ENCODE assay signal across 24 mouse cellular contexts in the genomic region with DNA sequence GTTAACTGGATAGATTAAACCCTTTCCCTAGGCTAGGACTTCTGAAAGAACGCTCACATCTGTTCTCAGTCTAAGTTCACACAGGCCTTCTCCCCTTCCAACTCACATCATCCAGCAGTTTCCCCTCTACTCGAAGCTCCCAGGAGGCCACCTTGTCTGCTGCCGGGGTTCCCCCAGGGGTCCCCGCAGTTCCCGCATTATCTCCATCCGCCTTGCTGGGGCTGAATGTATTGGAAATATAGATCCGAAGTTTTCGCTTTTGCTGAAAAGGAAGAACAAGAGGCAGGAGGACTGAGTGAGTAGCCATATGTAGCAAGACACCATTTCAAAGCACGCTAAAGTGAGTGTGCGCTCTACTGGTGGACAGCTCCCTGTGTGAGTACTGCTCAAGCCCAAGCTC. TPM values are rescaled to one million over a fixed set of nuclear protein-coding genes. Genes with fewer than 3 reads are reported as not detected.
DNase-seq lines count a peak whose midpoint lies in the region; ATAC-seq and TF ChIP-seq lines count a peak whose summit lies in the region.
"Had no signal": no experiment of that assay in that cellular context is flagged by ENCODE, and none has a peak within 500 bp of the region (broad histone marks: within the 10 kb centered on the region; RNA-seq: fewer than 3 reads in every experiment).

No protein-coding gene starts in this region.

- H3K4me1 ChIP-seq in embryonic facial prominence, embryonic 13.5 days = peaks cover 40% of the 10 kb centered on the region
- peaks cover 39% of the 10 kb centered on the region for H3K4me1 ChIP-seq in embryonic facial prominence, embryonic 10.5 days
- peaks cover 49% of the 10 kb centered on the region for H3K4me1 ChIP-seq in neural tube, embryonic 13.5 days (replicated peaks)
- peaks cover 45% of the 10 kb centered on the region for H3K4me1 ChIP-seq in neural tube, embryonic 15.5 days
- peaks cover 19% of the 10 kb centered on the region for H3K4me1 ChIP-seq in stomach, postnatal 0 days (replicated peaks; ENCODE audit: control insufficient read depth, insufficient read depth)
- H3K4me1 ChIP-seq in intestine, postnatal 0 days (replicated peaks; ENCODE audit: control insufficient read depth, insufficient read depth, low read length) = no peaks in the 10 kb centered on the region; the same call in none of the 2 replicates

- no peak overlapping the region for H3K4me3 ChIP-seq in embryonic facial prominence, embryonic 13.5 days
- H3K4me3 ChIP-seq in embryonic facial prominence, embryonic 10.5 days = no peak overlapping the region
- H3K4me3 ChIP-seq in neural tube, embryonic 13.5 days = no peak overlapping the region
- no peak overlapping the region for H3K4me3 ChIP-seq in neural tube, embryonic 15.5 days (replicated peaks)
- no peak overlapping the region for H3K4me3 ChIP-seq in stomach, postnatal 0 days (ENCODE audit: low read depth, low read length)
- no peak overlapping the region for H3K4me3 ChIP-seq in intestine, postnatal 0 days (ENCODE audit: low read depth, low read length)
- H3K4me3 ChIP-seq: erythroblast, embryonic 14.5 days; forebrain, embryonic 10.5 days; forebrain, embryonic 15.5 days; heart, embryonic 12.5 days; hindbrain, embryonic 10.5 days had no signal

- TF ChIP-seq EP300 in stomach, postnatal 0 days (optimal IDR thresholded peaks at IDR 0.05) = no peak

- no peaks in the 10 kb centered on the region for H3K9me3 ChIP-seq in embryonic facial prominence, embryonic 13.5 days
- H3K9me3 ChIP-seq in embryonic facial prominence, embryonic 10.5 days = no peaks in the 10 kb centered on the region
- no peaks in the 10 kb centered on the region for H3K9me3 ChIP-seq in neural tube, embryonic 13.5 days
- H3K9me3 ChIP-seq in neural tube, embryonic 15.5 days (replicated peaks) = no peaks in the 10 kb centered on the region
- H3K9me3 ChIP-seq in stomach, postnatal 0 days (ENCODE audit: control insufficient read depth, low read length) = no peaks in the 10 kb centered on the region
- H3K9me3 ChIP-seq in intestine, postnatal 0 days (ENCODE audit: control insufficient read depth) = no peaks in the 10 kb centered on the region
- H3K9me3 ChIP-seq: forebrain, embryonic 10.5 days; forebrain, embryonic 15.5 days; G1E; heart, embryonic 12.5 days; hindbrain, embryonic 10.5 days had no signal

- H3K27ac ChIP-seq in embryonic facial prominence, embryonic 13.5 days = peak overlapping the region; percentile 78; the same call in 1 of the 2 replicates
- H3K27ac ChIP-seq in embryonic facial prominence, embryonic 10.5 days (replicated peaks) = no peak overlapping the region
- no peak overlapping the region for H3K27ac ChIP-seq in neural tube, embryonic 13.5 days (replicated peaks)
- H3K27ac ChIP-seq in neural tube, embryonic 15.5 days (replicated peaks) = no peak overlapping the region
- peak overlapping the region; percentile 92; the same call in 1 of the 2 replicates for H3K27ac ChIP-seq in stomach, postnatal 0 days (replicated peaks)
- no peak overlapping the region for H3K27ac ChIP-seq in intestine, postnatal 0 days (ENCODE audit: low read depth, low read length)

- peak; percentile 38 for DNase-seq in cerebellum, adult 11 months
- no peak for DNase-seq in cerebellum, adult 8-10 months
- no peak for DNase-seq in embryonic facial prominence, embryonic 10.5 days (ENCODE audit: low spot score)
- no peak for DNase-seq in stomach, postnatal 0 days (ENCODE audit: low spot score)
- DNase-seq: adrenal gland, postnatal 10 days; B cell, adult 2 months; gastrocnemius, postnatal 14 days; kidney, adult 11 months had no signal

- no peak for TF ChIP-seq CTCF in stomach, postnatal 0 days (IDR thresholded peaks at IDR 0.05; ENCODE audit: low read depth)
- TF ChIP-seq CTCF in intestine, postnatal 0 days (IDR thresholded peaks at IDR 0.05; ENCODE audit: low read depth) = no peak

- H3K36me3 ChIP-seq in embryonic facial prominence, embryonic 13.5 days = peaks cover 65% of the 10 kb centered on the region
- H3K36me3 ChIP-seq in embryonic facial prominence, embryonic 10.5 days (replicated peaks) = peaks cover 81% of the 10 kb centered on the region
- H3K36me3 ChIP-seq in neural tube, embryonic 13.5 days = peaks cover 60% of the 10 kb centered on the region
- peaks cover 58% of the 10 kb centered on the region for H3K36me3 ChIP-seq in neural tube, embryonic 15.5 days
- H3K36me3 ChIP-seq in stomach, postnatal 0 days (ENCODE audit: control insufficient read depth, insufficient read depth, low read length) = peaks cover 43% of the 10 kb centered on the region
- peaks cover 59% of the 10 kb centered on the region for H3K36me3 ChIP-seq in intestine, postnatal 0 days (ENCODE audit: control insufficient read depth, insufficient read depth)

- WGBS in embryonic facial prominence, embryonic 13.5 days = 88% methylated on average over 10 of the region's 10 CpGs
- 94% methylated on average over 10 of the region's 10 CpGs for WGBS in embryonic facial prominence, embryonic 10.5 days
- 95% methylated on average over 10 of the region's 10 CpGs for WGBS in neural tube, embryonic 13.5 days
- 93% methylated on average over 10 of the region's 10 CpGs for WGBS in neural tube, embryonic 15.5 days
- 93% methylated on average over 10 of the region's 10 CpGs for WGBS in stomach, postnatal 0 days
- WGBS in intestine, postnatal 0 days = 95% methylated on average over 10 of the region's 10 CpGs

- no peak for ATAC-seq in embryonic facial prominence, embryonic 13.5 days (ENCODE audit: insufficient number of reproducible peaks, insufficient read depth, low FRiP score, low TSS enrichment, low read depth)
- ATAC-seq in neural tube, embryonic 13.5 days (ENCODE audit: low read depth) = no peak
- no peak for ATAC-seq in neural tube, embryonic 15.5 days (ENCODE audit: low FRiP score)
- ATAC-seq in stomach, postnatal 0 days (ENCODE audit: low FRiP score, low TSS enrichment) = no peak
- ATAC-seq in intestine, postnatal 0 days = no peak
- ATAC-seq: CD4-positive, CD25-positive, alpha-beta regulatory T cell, adult 4 months; forebrain, embryonic 15.5 days; inflammation-experienced regulatory T-cells, adult 6 months had no signal

- H3K9ac ChIP-seq in embryonic facial prominence, embryonic 13.5 days = no peak overlapping the region
- H3K9ac ChIP-seq in neural tube, embryonic 13.5 days = no peak overlapping the region
- H3K9ac ChIP-seq in neural tube, embryonic 15.5 days (replicated peaks) = no peak overlapping the region
- no peak overlapping the region for H3K9ac ChIP-seq in stomach, postnatal 0 days (ENCODE audit: low read length)
- H3K9ac ChIP-seq in intestine, postnatal 0 days (ENCODE audit: low read depth, low read length) = no peak overlapping the region
- H3K9ac ChIP-seq: forebrain, embryonic 15.5 days; heart, embryonic 12.5 days; hindbrain, embryonic 14.5 days had no signal

- peak overlapping the region; percentile 31; the same call in 1 of the 2 replicates for H3K4me2 ChIP-seq in embryonic facial prominence, embryonic 13.5 days
- H3K4me2 ChIP-seq in neural tube, embryonic 13.5 days = 0 out of 2 replicates have a peak overlapping the region, but pooled peaks have one; percentile 45
- H3K4me2 ChIP-seq in neural tube, embryonic 15.5 days = no peak overlapping the region
- H3K4me2 ChIP-seq in stomach, postnatal 0 days (replicated peaks; ENCODE audit: low read depth) = no peak overlapping the region
- no peak overlapping the region for H3K4me2 ChIP-seq in intestine, postnatal 0 days (replicated peaks; ENCODE audit: low read depth)
- H3K4me2 ChIP-seq: forebrain, embryonic 15.5 days; heart, embryonic 12.5 days had no signal

- H3K27me3 ChIP-seq in embryonic facial prominence, embryonic 13.5 days = no peaks in the 10 kb centered on the region
- no peaks in the 10 kb centered on the region for H3K27me3 ChIP-seq in embryonic facial prominence, embryonic 10.5 days (replicated peaks; ENCODE audit: low read depth, poor library complexity, severe bottlenecking)
- H3K27me3 ChIP-seq in neural tube, embryonic 13.5 days = no peaks in the 10 kb centered on the region
- no peaks in the 10 kb centered on the region for H3K27me3 ChIP-seq in neural tube, embryonic 15.5 days (replicated peaks)
- H3K27me3 ChIP-seq in stomach, postnatal 0 days (ENCODE audit: control insufficient read depth, insufficient read depth, low read length) = no peaks in the 10 kb centered on the region
- no peaks in the 10 kb centered on the region for H3K27me3 ChIP-seq in intestine, postnatal 0 days (replicated peaks; ENCODE audit: control insufficient read depth, insufficient read depth, low read length)
- H3K27me3 ChIP-seq: forebrain, embryonic 15.5 days; heart, embryonic 12.5 days had no signal

RNA-seq across cellular contexts. Expression of a gene that starts 6.3 kb away (rescaled TPM):
- polyA plus RNA-seq in embryonic facial prominence, embryonic 13.5 days (2015; fragmentation: Nextera tagmentation; extraction: Ambion mirVana) = 75.7 and 88.0 TPM in 2 replicates
- polyA plus RNA-seq in embryonic facial prominence, embryonic 10.5 days (2016; fragmentation: Nextera tagmentation; extraction: Ambion mirVana) = 35.9 and 37.1 TPM in 2 replicates
- polyA plus RNA-seq in neural tube, embryonic 13.5 days (2015; fragmentation: Nextera tagmentation; extraction: Ambion mirVana) = 21.8 and 24.3 TPM in 2 replicates
- polyA plus RNA-seq in neural tube, embryonic 15.5 days (2015; fragmentation: Nextera tagmentation; extraction: Ambion mirVana) = 14.2 and 29.1 TPM in 2 replicates
- polyA plus RNA-seq in stomach, postnatal 0 days (2015; fragmentation: Nextera tagmentation; extraction: Ambion mirVana) = 43.5 and 47.6 TPM in 2 replicates
- 25.3 and 26.3 TPM in 2 replicates for polyA plus RNA-seq in intestine, postnatal 0 days (2015; fragmentation: Nextera tagmentation; extraction: Ambion mirVana)

RNA-seq across cellular contexts. Expression of a gene that starts 10.0 kb away (rescaled TPM):
- polyA plus RNA-seq in embryonic facial prominence, embryonic 13.5 days (2015; fragmentation: Nextera tagmentation; extraction: Ambion mirVana) = 0.19 and 0.44 TPM in 2 replicates
- polyA plus RNA-seq in embryonic facial prominence, embryonic 10.5 days (2016; fragmentation: Nextera tagmentation; extraction: Ambion mirVana) = 0.21 and 0.28 TPM in 2 replicates
- 0.06 and 0.12 TPM in 2 replicates for polyA plus RNA-seq in neural tube, embryonic 13.5 days (2015; fragmentation: Nextera tagmentation; extraction: Ambion mirVana)
- 0.15 and 0.29 TPM in 2 replicates for polyA plus RNA-seq in neural tube, embryonic 15.5 days (2015; fragmentation: Nextera tagmentation; extraction: Ambion mirVana)
- polyA plus RNA-seq in stomach, postnatal 0 days (2015; fragmentation: Nextera tagmentation; extraction: Ambion mirVana) = 0.07 and 0.10 TPM in 2 replicates
- 0.09 TPM in 1 of 2 replicates, not detected in the other for polyA plus RNA-seq in intestine, postnatal 0 days (2015; fragmentation: Nextera tagmentation; extraction: Ambion mirVana)
- polyA plus RNA-seq: erythroblast, embryonic 14.5 days had no signal

RNA-seq across cellular contexts. Expression of a gene that starts 10.5 kb away (rescaled TPM):
- 286 and 310 TPM in 2 replicates for polyA plus RNA-seq in embryonic facial prominence, embryonic 13.5 days (2015; fragmentation: Nextera tagmentation; extraction: Ambion mirVana)
- 419 and 430 TPM in 2 replicates for polyA plus RNA-seq in embryonic facial prominence, embryonic 10.5 days (2016; fragmentation: Nextera tagmentation; extraction: Ambion mirVana)
- 360 and 361 TPM in 2 replicates for polyA plus RNA-seq in neural tube, embryonic 13.5 days (2015; fragmentation: Nextera tagmentation; extraction: Ambion mirVana)
- polyA plus RNA-seq in neural tube, embryonic 15.5 days (2015; fragmentation: Nextera tagmentation; extraction: Ambion mirVana) = 328 and 329 TPM in 2 replicates
- polyA plus RNA-seq in stomach, postnatal 0 days (2015; fragmentation: Nextera tagmentation; extraction: Ambion mirVana) = 202 and 206 TPM in 2 replicates
- 160 and 168 TPM in 2 replicates for polyA plus RNA-seq in intestine, postnatal 0 days (2015; fragmentation: Nextera tagmentation; extraction: Ambion mirVana)

RNA-seq across cellular contexts. Expression of a gene that starts 10.6 kb away (rescaled TPM):
- 60.0 and 63.0 TPM in 2 replicates for polyA plus RNA-seq in embryonic facial prominence, embryonic 13.5 days (2015; fragmentation: Nextera tagmentation; extraction: Ambion mirVana)
- 85.3 and 92.0 TPM in 2 replicates for polyA plus RNA-seq in embryonic facial prominence, embryonic 10.5 days (2016; fragmentation: Nextera tagmentation; extraction: Ambion mirVana)
- 35.3 and 42.4 TPM in 2 replicates for polyA plus RNA-seq in neural tube, embryonic 13.5 days (2015; fragmentation: Nextera tagmentation; extraction: Ambion mirVana)
- 31.1 and 40.6 TPM in 2 replicates for polyA plus RNA-seq in neural tube, embryonic 15.5 days (2015; fragmentation: Nextera tagmentation; extraction: Ambion mirVana)
- polyA plus RNA-seq in stomach, postnatal 0 days (2015; fragmentation: Nextera tagmentation; extraction: Ambion mirVana) = 24.4 and 24.5 TPM in 2 replicates
- polyA plus RNA-seq in intestine, postnatal 0 days (2015; fragmentation: Nextera tagmentation; extraction: Ambion mirVana) = 16.6 and 18.3 TPM in 2 replicates

RNA-seq across cellular contexts. Expression of a gene that starts 35.2 kb away (rescaled TPM):
- not detected in 2 replicates for polyA plus RNA-seq in embryonic facial prominence, embryonic 13.5 days (2015; fragmentation: Nextera tagmentation; extraction: Ambion mirVana)
- not detected in 2 replicates for polyA plus RNA-seq in embryonic facial prominence, embryonic 10.5 days (2016; fragmentation: Nextera tagmentation; extraction: Ambion mirVana)
- polyA plus RNA-seq in neural tube, embryonic 13.5 days (2015; fragmentation: Nextera tagmentation; extraction: Ambion mirVana) = not detected in 2 replicates
- not detected in 2 replicates for polyA plus RNA-seq in neural tube, embryonic 15.5 days (2015; fragmentation: Nextera tagmentation; extraction: Ambion mirVana)
- polyA plus RNA-seq in stomach, postnatal 0 days (2015; fragmentation: Nextera tagmentation; extraction: Ambion mirVana) = not detected in 2 replicates
- not detected in 2 replicates for polyA plus RNA-seq in intestine, postnatal 0 days (2015; fragmentation: Nextera tagmentation; extraction: Ambion mirVana)
- polyA plus RNA-seq: CD4-positive, CD25-positive, alpha-beta regulatory T cell, adult 4 months; cortical plate, adult 2 months; embryonic facial prominence, embryonic 14.5 days; erythroblast, embryonic 14.5 days; forebrain, embryonic 10.5 days; forebrain, embryonic 15.5 days; G1E; heart, embryonic 12.5 days; heart, embryonic 16.5 days; hindbrain, embryonic 10.5 days; hindbrain, embryonic 14.5 days; inflammation-experienced regulatory T-cells, adult 6 months had no signal

Comparison
In these comparisons a context has a peak if more than half of its experiments do, and no peak if none do; other contexts are left out.
1. H3K27ac ChIP-seq: peak in embryonic facial prominence, embryonic 13.5 days (single experiment) and stomach, postnatal 0 days (single experiment); none in embryonic facial prominence, embryonic 10.5 days (single experiment), neural tube, embryonic 13.5 days (single experiment), neural tube, embryonic 15.5 days (single experiment) and intestine, postnatal 0 days (single experiment).
2. H3K4me2 ChIP-seq: peak in embryonic facial prominence, embryonic 13.5 days (single experiment) and neural tube, embryonic 13.5 days (single experiment); none in neural tube, embryonic 15.5 days (single experiment), stomach, postnatal 0 days (single experiment) and intestine, postnatal 0 days (single experiment).